Mouse (Mus musculus) urinary bladder, postnatal 10 days (tissue): ENCODE measurements at regions not wholly inside any gene's neighbourhood (a gene's known extent, or its start where the extent isn't known, plus 50 kb on each side); places are given as distances from the start of the nearest gene placed in this dataset.

Source experiments
- DNase-seq: peaks from one replicate; pipeline ENCODE4 v3.0.0; 2022; ENCODE audit warnings: low spot score

GRCm38 (mm10) chr7:31208237-31209054, 52.8 kb upstream of the Gramd1a start:
- DNase-seq: peak; percentile 31

DNA sequence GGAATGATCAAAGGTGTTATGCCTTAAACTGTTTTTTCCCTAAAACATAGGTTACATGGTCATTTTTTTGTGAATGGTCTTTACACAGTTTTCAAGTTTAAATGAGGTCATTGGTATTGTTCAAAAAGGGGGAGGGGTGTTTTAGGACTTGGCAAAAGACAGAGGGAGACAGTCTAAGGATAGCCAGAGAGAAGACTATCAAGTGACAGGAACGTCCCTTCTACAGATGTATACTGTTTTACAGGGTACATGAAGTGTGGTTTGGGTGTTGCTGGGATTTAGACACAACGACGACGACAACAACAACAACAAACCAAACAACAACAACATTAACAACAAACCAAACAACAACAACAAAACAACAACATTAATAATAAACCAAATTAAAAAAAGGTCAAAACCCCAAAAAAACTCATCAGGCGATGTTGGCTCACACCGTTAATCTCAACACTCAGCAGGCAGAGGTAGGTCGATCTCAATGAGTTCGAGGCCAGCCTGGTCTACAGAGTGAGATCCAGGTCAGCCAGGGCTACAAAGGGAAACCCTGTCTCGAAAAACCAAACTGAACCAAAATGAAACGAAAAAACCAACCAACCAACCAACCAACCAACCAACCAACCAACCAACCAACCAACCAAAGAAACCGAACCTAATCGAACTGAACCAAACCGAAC, 52.0 kb upstream of the Gramd1a start:
- no peak for DNase-seq
